Mouse (Mus musculus): ENCODE measurements around the gene Lrmda.
"Not testable (repeated sequence)": the region's sequence is repeated elsewhere in the genome, so short reads cannot be mapped to it uniquely, and the experiment has no call there.

The Lrmda gene

GRCm38 (mm10) chr14:22586281-22586680, 566.8 kb downstream of the Lrmda start:
- no peak for DNase-seq (ENCODE audit: low spot score in 2 of 2)

DNA sequence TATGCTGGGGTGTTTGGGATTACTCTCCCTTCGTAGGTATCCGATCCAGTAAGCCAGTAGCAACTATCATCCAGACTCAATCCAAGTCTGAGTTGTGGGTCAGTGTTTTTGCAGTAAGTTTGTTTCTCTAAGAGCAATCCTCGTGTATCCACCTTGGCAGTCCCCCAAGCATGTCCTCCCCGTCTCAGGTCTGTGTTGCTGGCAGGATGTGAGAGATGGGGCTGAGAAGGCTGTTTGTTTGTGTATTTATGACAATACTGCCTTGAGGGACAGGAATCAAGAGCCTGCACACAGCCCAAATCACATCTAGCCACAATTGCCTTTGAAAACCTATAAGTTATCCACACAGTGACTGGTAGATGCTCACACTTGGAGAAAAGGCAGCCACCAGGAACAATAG, 567.3 kb downstream of the Lrmda start:
- no peak for DNase-seq (ENCODE audit: low spot score in 2 of 2)

DNA sequence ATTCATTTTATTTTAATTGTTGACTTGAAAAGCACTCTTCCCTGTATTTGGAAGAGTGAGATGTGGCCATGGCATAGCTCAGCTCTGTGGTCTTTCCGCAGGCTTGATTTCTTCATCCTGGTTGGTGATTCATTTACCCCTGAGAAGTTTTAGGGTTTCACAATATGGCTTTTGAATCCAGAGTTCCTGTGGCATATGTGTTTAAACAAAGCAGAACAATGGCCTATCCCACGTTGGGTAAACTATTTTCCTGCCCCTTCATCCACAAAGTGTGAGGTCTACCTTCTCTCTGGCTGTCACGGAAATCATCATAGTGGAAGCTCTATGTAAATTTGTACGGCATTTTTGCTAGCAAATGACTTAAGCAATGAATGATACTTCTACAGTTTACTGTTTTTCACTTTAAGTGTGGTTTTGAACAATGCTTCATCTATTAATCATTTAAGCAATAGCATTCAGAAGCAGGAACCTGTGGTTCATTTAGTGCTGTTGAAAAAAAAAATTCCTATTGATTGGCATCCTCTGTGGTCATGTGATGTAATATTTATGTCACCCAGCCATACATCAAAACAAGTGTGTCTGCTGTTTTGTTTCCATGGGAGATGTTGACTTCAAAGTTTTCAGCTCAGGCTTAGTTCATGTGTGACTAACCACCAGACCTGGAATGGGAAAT, 567.9 kb downstream of the Lrmda start:
- no peak for DNase-seq (ENCODE audit: low spot score in 2 of 2)

DNA sequence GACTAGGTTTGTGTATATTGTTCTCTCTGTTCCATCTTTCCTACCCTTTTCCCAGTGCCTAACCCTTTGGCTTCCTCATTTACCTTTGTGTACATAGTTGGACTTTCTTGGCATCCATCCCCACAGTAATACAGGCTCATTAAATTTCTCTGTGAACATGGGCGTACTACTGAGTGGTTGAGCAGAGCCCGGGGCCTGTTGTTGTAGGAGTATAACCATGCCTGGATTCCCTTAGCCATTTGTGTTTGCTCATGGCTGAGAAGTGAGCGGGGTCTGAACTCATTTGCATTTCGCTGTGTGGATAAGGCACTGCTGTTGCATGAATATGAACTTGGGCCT, 568.4 kb downstream of the Lrmda start:
- no peak for DNase-seq (ENCODE audit: low spot score in 2 of 2)

DNA sequence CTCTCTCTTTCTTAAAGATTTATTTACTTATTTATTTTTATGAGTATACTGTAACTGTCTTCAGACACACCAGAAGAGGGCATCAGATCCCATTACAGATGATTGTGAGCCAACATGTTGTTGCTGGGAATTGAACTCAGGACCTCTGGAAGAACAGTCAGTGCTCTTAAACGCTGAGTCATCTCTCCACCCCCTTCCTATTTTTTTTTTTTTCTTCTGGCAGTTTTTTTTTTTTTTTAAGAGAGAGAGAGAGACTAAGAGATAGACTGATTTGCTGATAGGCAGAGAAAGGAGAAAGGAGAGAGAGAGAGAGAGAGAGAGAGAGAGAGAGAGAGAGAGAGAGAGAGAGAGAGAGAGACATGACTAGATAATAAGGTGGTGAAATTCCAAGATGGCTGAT, 568.9 kb downstream of the Lrmda start:
- DNase-seq (ENCODE audit: low spot score in 2 of 2): not testable (repeated sequence)

GRCm38 (mm10) chr14:22589503-22590215, 570.1 kb downstream of the Lrmda start:
- no peak for DNase-seq (ENCODE audit: low spot score in 2 of 2)

- DNase-seq (ENCODE audit: low spot score in 2 of 2): no peak
These were observed 571.7 kb downstream of the Lrmda start for GRCm38 (mm10) chr14:22591186-22591585.

DNA sequence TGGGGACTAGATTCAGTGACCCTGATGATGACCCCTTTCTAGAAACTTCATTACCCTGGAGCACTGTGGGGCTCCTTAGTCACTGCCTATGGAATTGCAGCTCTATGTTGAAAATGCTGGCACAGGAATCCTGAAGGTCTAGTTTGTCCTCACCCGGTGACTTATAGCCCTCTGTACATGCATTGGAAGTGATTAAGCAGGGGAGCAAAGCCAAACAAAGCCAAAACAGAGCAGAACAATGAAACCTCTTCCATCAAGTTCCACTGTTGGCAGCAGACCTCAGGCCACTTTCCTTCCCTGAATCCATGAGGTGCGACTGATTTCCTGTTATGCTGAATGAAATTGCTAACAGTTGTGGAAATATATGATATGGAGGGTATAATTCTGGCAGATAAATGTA, 578.0 kb downstream of the Lrmda start:
- DNase-seq (ENCODE audit: low spot score in 2 of 2): no peak

DNA sequence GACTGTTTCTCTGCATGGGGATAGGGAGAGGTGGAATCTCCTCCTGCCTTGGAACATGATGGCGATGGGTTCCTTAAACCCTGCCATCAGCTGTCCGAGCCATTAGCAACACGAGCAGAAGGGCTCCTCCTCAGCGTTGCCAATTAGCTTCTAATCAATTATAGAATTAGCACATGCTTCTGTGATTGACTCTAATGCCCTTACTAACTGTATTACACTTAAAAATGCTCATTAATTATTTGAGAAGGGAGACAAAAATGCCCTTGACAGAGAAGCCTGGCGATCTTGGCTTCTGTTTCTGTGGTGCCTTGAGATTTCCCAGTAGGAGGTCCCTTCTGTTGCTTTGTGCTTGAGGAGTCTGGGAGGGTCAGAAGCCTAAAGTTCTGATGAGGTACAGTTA, 579.1 kb downstream of the Lrmda start:
- DNase-seq (ENCODE audit: low spot score in 2 of 2): no peak

- DNase-seq (ENCODE audit: low spot score in 2 of 2): no peak
These were observed 580.7 kb downstream of the Lrmda start for GRCm38 (mm10) chr14:22600166-22600565.

DNA sequence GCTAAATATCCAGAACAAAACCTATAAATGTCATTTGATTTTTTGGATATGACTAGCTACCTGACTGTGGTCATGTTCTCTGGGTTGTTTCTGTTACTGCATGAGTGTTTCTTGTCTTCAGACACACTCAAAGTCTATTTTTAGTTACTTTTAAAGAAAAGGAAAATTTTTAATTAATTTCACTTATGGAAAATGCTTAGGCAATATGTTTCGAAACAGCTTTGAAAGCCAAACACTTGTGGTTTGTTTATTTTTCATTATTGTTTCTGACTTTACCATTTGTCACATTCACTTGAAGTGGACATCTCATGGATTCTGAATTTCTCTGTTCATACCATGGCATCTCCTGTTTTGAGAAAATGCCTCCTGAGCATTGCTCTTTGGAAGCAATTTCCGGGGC, 582.8 kb downstream of the Lrmda start:
- DNase-seq (ENCODE audit: low spot score in 2 of 2): no peak

DNA sequence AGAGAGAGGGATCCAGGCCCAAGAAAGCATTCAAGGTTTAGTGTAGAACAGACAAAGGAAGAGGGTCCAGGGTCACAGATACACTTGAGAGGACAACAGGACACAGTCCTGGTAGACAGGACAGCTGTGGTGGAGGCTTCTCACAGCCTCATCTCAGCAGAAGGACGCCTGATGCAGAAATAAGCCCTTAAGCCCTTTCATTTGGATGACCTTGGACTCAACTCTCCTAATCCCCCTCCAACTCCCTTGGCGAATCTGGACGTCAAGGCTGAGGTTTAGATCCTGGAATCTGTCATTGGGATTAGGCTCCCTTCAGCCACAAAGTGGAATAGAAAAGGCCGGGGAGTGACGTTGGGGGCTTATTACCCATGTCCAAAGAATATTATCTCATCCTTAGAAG, 589.1 kb downstream of the Lrmda start:
- DNase-seq (ENCODE audit: low spot score in 2 of 2): no peak

- no peak for DNase-seq (ENCODE audit: low spot score in 2 of 2)
These were observed 590.0 kb downstream of the Lrmda start for GRCm38 (mm10) chr14:22609261-22610245.

DNA sequence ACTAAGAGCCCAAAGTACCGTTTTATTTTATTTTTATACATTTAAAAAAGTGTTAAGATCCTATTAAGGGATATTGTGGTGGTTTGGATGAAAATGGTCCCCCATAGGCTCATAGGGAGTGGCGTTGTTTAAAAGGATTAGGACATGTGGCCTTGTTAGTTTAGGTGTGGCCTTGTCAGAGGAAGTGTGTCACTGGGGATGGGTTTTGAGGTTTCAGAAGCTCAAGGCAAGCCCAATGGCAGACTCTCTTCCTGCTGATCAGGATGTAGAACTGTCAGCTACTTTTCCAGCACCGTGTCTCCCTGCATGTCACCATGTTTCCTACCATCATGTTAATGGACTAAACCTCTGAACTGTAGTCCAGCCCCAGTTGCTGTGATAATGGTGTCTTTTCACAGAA, 591.5 kb downstream of the Lrmda start:
- DNase-seq (ENCODE audit: low spot score in 2 of 2): no peak

DNA sequence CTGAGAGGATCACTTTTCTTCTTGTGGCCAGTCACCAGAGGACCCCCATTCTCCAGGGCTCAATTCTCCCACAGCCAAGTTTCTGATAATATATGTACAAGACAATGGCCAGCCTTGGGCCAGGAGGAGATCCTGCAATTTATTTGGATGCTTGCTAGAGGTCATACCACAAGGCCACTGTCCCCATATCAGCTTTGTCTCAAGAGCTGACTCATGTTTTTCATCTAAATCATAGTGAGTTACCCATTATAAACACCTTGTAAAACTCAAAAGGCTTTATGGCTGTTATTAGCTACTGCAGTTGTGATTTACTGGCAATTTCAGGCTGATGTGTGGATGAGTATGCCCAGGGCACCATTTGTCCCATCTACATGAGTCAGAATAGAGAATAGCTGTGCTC, 600.7 kb downstream of the Lrmda start:
- no peak for DNase-seq (ENCODE audit: low spot score in 2 of 2)

- no peak for DNase-seq (ENCODE audit: low spot score in 2 of 2)
These were observed 602.4 kb downstream of the Lrmda start for GRCm38 (mm10) chr14:22621941-22622340.

DNA sequence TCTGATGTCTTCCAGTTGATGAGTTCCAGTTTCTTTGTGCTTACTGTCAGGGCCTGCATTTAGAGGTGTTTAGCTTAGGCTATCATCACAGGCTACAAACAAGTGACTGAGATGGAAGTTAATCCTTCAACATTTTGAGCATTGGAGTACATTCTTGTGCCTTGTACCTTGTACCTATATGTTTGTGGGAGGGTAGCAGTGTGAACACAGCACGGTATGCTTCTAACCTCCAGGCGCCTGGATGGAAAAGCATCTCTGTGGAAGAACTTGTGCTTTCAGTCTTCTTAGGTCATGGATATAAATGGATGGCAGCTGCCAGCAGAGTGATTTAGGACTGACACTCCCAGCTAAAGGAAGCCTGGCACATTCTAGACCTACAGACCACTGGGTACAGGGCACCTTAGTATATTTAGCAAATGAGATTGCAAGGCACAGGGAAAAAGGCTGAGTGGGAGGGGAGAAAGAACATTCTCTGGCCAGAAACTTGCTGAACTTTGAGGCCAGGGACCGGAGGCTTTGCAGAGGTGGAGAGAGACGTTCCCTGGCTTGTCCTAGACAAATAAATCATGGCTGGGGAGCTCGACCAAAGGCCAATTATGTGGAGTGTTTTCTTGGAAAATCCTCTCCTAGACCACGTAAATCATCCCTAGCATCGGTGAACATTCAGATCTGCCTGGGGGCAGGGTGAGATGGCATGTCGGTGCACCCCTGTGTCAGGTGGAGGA, 607.8 kb downstream of the Lrmda start:
- DNase-seq (ENCODE audit: low spot score in 2 of 2): no peak

- no peak for DNase-seq (ENCODE audit: low spot score in 2 of 2)
These were observed 610.9 kb downstream of the Lrmda start for GRCm38 (mm10) chr14:22630361-22630867.

GRCm38 (mm10) chr14:22633612-22634011, 614.1 kb downstream of the Lrmda start:
- no peak for DNase-seq (ENCODE audit: low spot score in 2 of 2)

DNA sequence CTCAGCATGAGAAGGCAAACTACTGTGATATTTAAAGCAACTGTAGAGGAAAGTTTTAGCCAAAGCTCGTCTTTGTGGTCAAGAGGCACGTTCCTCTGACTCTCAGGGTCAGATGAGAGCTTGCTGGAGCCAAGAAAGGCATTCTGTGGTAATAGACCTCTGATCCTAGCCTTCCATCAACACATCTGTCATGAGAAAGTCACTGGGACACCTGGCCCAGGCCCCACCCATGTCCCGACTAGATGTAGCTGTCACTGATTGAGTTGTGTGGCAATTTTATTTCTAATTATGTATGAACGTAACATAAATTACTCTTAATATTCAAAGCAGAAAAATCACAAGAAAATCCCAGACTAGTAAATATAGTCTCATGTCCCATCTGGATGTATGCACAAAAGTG, 624.0 kb downstream of the Lrmda start:
- no peak for DNase-seq (ENCODE audit: low spot score in 2 of 2)

DNA sequence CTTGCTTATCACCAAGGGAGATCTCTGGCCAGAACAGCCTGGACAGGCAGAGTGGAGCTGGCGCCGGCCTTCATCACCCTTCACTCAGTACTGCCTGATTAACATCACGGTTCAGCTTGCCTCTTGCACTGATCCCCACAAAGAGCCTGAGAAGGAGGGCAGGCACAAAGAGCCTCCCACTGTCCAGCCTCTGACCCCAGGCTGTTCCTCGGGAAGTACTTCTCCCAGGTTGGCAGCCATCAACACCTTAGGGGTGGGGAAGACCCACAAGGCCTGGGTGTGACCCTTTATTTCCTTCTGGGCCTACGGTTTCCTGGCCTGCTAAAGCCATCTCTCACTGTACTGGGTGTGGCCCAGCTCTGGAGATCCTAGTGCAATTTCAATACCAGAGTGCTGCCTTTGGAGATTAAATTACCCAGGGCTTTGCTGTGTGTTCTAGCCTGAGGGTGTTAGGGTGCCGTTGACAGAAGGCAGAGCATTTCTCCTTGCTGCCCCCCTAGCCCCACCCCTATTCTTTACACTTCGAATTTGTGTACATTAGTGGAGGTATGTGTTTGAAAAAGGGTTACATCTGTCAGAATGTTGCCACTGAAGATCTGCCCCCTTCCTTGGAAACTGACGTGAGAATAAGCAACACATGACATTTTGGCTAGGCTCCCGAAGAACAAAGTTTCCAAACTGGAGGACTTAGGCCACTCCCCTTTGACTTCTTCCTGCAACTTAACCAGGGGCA, 628.5 kb downstream of the Lrmda start:
- DNase-seq (ENCODE audit: low spot score in 2 of 2): no peak
